Mouse (Mus musculus) spleen, postnatal 36 days (tissue): ENCODE results near the gene Scaf8.
"Not testable (repeated sequence)": the region's sequence is repeated elsewhere in the genome, so short reads cannot be mapped to it uniquely, and the experiment has no call there.

Experiments
- DNase-seq, 2 experiments: peaks; one replicate each; pipeline ENCODE4 v3.0.0; 2022; ENCODE audit warnings: low spot score in 2 of 2, mixed read lengths in 1 of 2

Scaf8 gene

GRCm38 (mm10) chr17:3114720-3115379 lies at the start of gene Scaf8:
Gene Scaf8 (plus strand): TSS chr17:3114972.
- DNase-seq: peak; percentile 90

DNA sequence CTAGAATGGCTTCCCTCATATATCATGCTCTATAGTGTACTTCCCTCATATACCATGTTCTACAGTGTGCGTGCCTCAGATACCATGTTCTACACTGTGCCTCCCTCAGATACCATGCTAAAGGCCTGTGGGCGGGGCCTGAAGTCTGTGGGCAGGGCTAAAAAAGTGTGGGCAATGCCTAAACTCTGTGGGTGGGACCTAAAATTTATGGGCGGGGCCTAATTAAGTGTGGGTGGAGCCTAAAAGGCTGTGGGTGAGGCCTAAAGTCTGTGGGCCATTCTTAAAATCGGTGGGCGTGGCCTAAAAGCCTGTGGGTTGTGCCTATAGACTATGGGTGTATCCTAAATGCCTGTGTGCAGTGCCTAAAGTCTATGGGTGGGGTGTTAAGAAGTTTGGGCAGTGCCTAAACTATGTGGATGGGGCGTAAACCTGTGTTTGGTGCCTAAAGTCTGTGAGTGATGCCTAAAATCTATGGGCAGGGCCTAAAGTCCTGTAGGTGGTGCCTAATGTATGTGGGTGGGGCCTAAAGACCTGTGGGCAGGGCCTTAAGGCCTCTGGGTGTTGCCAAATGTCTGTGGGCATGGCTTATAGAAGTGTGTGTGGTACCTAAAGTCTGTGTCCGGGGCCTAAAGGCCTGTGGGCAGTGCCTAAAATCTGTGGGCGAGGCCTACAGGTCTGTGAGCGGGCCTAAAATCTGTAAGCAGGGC lies 39.5 kb upstream of the Scaf8 start:
- DNase-seq: no peak

GRCm38 (mm10) chr17:3075873-3076245 lies 38.9 kb upstream of the Scaf8 start:
- no peak for DNase-seq

DNA sequence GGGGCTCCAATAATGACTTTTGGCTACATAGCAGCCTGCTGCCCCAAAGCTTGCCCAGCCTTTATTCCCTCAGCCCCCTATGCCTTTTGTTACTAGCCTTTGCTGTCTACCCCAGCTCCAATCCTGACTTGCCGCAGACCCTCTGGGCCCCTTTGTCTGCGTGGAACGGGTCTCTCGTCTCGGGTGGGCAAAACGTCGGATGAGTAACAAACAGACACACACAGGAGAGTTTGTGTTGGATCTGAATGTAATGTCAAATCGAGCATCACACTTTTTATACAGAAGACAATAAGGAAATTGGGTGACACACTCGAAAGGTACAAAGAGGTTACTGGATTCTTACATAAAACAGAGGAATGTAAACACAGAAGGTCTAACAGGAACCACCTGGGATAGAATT lies 36.8 kb upstream of the Scaf8 start:
- not testable (repeated sequence) for DNase-seq

DNA sequence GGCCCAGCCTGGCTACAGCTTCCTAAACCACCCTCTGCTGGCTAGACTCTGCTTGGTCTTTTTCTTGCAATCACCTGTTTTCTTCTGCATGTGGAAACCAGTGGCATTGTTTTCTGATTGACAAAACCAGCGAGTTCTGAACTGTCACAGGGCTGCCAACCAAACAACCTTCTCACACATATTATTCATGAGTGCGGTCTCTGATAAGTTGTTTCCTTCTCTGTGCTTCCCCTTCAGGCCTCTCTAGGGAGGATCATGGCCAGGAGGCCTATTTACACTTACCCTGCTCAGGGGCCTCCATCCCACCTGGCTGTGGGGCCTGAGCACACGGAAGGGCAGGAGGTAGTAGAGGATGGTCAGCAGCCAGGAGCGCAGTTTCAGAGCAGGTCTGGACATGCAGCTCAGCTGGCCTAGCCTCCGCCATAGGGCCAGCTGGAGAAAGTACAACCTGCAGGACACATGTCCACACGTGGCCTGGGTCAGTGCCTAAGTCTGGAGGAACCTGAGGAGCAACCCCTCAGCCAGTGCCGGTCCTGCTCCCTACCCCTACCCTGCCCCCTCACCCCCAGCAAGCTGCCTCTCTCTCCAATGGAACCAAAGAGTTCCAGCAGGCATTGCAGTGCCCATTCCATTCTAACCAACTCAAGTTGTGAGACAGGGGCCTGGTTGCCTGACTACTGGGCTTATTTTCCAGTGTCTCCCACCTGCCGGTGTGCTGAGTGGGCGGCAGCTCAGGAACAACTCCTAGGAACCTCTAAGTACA lies 34.0 kb upstream of the Scaf8 start:
- not testable (repeated sequence) for DNase-seq

DNA sequence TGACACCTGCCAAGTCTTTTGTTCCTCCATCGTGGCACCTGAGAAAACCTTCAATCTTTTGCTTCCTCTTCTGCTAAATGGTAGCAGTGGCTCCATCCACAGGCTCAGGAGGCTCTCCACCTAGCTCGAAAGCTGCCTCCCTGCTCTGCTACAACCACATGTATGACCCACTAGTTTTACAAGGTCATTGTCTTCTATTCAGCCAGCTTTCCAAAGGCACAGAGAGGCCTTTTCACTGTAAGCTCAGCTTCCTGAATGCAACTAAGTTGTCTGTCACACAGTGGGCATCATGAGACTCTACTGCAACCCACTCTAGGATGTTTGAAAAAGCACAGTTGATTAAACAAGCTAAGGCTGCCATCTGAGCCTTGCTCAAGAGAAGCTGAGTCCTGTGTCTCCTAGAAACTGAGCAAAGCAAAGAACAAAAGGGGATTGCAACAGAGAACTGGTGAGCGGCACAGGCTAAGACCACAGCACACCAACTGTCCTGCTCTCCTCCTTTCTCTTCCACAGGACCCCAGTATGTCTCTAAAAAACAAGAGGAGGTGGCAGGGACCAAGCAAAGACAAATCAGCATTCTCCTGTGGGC lies 33.2 kb upstream of the Scaf8 start:
- peak; percentile 57 to 68 for DNase-seq

DNA sequence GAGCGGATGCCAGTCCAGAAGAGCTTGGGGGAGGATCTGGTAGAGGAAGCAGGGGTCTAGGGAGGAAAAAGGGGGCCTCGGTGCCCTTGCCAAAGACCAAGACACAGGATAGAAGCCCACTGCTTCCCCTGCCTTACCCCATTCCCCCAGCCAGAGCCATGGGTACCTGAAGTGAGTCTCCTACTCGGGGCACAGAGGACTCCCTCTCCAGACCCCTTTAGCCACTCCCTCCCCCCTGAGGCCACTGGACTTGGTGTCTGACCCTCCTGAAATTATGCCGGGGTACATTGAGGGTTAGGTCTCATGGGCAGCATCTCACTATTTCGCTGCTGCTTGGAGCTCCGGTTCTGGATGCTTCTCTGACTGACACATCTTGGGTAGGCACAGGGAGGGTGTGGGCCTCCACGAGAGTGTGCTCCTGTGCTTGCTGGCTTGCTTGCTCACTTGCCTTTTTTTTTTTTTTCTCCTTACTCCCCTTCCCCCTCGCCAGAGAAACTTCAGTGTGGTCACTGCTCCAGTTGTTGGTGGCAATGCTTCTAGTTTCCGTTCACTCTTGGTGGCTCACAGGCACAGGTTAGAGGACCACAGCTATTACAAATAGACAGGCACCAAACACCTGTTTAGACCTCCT lies 32.5 kb upstream of the Scaf8 start:
- peak; percentile 41 to 46 for DNase-seq

DNA sequence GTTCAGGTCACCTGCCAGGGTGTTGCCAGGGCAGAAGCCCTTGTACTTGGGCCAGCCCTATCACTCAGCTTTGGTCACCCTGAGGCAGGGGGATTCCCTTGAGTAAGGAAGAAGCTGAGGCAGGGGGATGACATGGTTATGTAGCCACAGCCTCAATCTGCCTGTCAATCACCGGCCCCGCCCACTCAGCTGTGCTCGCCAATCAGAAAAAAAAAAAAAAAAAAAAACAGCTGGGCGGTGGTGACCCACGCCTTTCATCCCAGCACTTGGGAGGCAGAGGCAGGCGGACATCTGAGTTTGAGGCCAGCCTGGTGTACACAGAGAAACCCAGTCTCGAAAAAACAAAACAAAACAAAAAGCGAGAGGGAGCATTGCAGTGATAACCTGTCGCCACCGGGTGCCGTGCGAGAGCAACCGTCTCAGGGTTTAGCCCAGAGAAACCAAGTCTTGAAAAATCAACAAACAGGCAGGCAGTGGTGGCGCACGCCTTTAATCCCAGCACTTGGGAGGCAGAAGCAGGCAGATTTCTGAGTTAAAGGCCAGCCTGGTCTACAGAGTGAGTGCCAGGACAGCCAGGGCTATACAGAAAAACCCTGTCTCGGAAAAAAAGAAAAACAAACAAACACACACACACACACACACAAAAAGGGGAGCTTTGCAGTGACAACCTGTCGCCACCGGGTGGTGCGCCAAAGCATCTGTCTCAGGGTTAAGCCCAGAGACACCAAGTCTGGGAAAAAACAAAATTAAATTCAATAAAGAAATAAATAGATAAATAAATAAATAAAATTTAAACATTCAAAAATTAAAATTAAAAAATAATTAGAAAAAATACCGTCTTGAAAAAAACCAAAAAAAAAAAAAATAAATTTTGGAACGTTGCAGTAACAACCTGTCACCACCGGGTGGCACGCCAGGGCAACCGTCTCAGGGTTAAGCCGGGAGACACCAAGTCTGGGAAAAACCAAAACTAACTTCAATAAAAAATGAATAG lies 31.7 kb upstream of the Scaf8 start:
- peak; percentile 53 to 64 for DNase-seq

DNA sequence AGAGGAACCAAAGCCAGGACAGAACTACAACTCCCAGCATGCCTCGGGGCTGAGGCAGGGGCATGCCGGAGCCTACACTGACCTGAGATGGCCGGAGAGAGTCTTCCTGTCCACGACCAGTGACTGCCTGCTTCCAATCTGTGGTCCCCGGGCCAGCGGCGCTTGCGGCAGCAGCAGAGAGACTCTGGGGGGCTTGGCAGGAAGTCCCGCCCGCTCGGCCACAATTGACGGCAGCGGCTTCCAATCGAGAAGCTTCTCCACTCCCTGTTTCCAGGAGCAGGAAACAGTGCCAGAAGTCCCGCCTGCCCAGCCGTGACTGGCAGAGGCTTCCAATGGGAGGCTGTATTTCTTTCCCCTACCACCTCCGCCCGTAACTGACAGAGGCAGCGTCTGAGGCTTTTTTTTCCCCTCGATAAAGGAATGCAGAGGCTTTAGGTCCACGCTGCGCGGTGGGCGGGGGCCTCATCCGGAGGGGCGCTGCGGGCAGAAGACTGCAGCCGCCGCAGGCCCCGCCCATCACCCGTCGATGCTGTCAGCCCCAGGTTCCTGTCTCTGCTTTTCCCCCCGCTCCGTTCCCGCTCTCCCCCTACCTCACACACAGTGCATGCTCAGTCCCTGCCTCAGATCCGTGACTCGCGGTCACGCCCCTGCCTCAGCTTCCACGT lies 30.8 kb upstream of the Scaf8 start:
- peak; percentile 90 to 91 for DNase-seq

GRCm38 (mm10) chr17:3084551-3084930 lies 30.2 kb upstream of the Scaf8 start:
- peak; percentile 62 to 69 for DNase-seq

DNA sequence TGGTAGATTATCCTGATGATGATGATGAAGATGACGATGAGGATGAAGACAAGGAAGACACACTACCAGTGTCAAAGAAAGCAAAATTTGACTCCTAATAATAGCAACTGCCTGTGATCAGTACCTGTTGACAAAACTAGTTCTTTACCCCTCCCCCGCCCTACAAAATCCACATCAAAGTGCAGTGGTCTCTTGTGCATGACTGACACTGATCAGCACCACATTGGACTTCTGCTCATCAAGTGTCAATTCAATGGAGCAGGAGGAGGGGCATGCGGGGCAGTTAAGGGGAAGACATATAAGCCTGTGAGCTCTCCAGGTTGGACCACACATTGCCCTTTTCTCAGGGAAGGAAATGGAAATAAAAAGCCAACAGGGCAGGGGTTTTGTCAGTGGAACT lies 29.6 kb upstream of the Scaf8 start:
- no peak for DNase-seq

DNA sequence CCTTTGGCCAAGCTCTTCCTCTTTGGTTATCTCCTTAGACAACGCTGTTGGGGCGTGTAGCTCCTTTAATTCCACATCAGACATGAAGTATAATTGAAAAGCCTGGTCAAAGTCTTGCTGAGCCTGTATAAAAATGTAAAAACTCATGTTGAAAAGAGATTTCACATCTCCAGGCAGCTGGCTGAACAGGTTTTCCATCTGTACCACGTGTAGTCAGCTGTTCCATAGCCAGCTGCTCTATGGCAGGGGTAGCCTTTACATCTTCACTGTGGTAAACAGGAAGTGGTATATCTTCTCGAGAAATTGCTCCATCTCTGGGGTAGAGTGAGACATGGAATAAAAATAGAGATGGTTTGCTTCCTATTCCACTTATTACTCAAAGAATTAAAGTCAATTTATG lies 22.1 kb upstream of the Scaf8 start:
- no peak for DNase-seq

DNA sequence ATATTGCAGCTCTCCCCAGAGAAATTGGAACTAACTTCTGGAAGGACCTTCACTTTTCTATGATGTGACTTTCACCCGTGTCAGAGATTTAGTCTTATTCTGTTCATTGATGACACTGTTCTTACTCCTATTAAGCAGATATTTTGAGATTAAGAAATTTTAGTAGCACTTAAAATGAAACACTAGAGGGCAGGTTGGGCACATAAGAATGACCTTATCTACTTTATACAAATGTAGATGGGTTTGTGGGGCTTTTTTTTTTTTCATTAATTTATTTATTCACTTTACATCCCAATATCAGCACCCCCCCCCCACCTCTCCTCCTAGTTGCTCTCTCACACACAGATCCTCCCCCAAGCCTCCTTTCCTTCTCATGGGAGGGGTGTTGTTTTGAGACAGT lies 15.5 kb upstream of the Scaf8 start:
- DNase-seq: not testable (repeated sequence)

DNA sequence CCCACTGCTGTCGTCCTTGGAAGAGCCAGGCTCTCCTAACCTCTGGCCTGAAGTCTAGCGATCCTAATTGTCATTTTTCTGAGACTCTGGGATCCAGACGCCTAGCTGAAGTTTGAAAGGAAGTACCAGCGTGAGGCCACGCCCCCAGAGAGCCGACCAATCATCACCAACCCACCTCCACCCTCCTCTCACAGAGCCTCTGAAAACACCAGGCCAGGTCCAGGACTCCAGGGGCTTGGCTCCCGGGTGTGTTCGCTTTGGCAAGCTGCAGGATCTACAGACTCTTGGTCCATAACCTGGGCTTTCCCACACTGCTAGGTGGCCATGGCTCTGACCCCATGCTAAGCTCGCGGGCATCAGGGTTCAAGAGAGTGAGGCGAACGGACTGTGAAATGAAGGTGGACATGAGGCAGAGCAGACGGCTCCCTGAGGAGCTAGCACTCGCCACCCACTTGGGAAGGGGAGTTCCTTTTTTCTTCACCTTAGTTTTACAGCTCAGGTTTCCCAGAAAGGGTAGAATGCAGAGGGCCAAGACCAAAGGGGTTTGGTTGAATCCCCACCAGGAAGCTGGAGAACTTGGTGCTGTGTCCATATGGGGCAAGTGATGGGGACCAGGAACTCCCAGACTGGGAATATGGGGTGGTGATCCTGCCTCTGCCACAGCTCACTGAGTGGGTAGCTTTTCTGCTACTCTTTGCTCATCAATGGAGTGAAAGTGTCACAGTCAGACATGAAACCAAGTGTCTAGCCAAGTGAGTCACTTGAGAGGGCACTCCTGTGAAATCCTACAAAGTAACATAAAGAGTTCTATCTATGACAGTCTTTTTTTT lies 12.2 kb upstream of the Scaf8 start:
- DNase-seq: peak; percentile 71 to 74

DNA sequence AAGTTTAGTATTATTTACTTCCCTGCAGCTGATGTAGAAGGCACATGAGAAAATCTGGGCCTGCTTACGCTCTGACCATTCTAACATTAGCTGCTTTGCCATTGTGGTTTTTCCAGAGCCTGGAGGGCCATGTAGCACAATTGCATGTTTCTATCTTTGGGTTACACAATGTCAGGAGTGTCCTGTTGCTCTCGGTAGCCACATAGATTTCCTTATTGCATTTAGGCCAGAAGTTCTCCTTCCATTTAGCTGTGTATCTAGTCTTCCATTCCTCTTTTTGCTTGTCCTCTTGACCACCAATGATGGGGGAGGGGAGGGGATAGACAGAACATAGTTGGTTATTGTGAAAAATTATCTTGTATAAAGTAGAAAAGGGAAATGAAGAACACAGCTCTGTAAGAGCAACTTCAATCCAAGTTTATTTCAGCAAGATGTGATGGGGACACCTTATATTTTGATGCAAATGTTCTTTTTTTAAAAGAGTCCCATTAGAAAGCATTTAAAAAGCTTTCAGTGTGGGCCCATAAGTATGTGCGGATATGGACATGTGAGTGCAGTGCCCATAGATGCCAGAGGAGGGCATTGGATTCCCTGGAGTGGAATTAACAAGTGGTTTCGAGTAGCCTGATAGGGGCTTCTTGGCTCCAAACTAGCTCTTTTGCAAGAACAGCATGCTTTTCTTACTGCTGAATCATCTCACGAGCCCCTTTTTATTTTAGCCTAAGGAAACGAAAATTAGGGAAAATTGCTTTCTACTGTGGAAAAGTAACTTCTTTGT lies 10.4 kb upstream of the Scaf8 start:
- DNase-seq: no peak

GRCm38 (mm10) chr17:3105022-3105421 lies 9.8 kb upstream of the Scaf8 start:
- DNase-seq: no peak

DNA sequence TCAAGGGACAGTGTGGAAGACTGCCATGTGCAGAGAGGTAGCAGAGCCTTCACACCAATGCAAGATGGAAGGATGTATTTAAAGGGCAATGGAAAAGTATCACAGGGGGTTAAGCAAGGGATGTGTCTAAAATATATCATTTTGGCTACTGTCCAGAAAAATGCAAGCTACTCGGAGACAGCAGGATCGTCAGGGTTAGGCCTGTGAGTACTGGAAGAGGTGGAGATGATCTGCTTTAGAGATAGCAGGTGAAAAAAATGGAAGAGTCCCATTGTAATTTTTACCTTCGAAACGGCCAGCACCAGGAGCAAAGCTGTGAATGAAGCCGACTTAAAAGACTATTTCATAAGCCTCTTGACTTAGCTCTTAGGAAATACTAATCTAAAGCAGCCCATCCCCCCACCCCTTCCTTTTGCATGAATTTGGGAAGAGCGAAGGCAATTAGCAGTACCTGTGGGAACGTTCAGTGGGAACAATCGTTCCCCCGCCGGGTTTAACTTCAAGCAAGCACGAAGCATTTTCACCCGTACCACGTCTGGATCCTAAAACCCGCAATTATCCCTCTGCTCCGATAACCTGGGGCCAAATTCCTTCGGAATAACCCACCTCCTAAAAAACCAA lies 925 bp upstream of the Scaf8 start:
- DNase-seq: no peak

GRCm38 (mm10) chr17:3114358-3114719 lies 433 bp upstream of the Scaf8 start:
- DNase-seq: no peak
